Mouse (Mus musculus) heart, embryonic 15.5 days (tissue): ENCODE results near the gene Msl1. TPM values are rescaled to one million over a fixed set of nuclear protein-coding genes. Genes with fewer than 3 reads are reported as not detected.

Source experiments
- ATAC-seq: fragments of 200-750 bp; cut with Nextera tagmentation; replicated peaks from 2 replicates; pipeline ENCODE4 v1.8.0; 2017; ENCODE audit warnings: low read depth, moderate TSS enrichment; ENCODE audit not compliant: insufficient number of reproducible peaks, insufficient read depth, low FRiP score
- H3K27ac ChIP-seq: fragments of 300-500 bp; sonication (generic); 2 replicates; pipeline ENCODE4 v1.5.1; 2015; ENCODE audit warnings: mild to moderate bottlenecking, inconsistent platforms
- H3K27me3 ChIP-seq: fragments of 300-500 bp; sonication (generic); 2 replicates; pipeline ENCODE4 v1.6.1; 2015; ENCODE audit warnings: inconsistent platforms
- H3K36me3 ChIP-seq: fragments of 300-500 bp; sonication (generic); 2 replicates; pipeline ENCODE4 v1.6.1; 2015; ENCODE audit warnings: mild to moderate bottlenecking, inconsistent platforms
- H3K4me1 ChIP-seq: fragments of 300-500 bp; sonication (generic); replicated peaks from 2 replicates; pipeline ENCODE4 v1.6.1; 2015; ENCODE audit warnings: inconsistent platforms
- H3K4me2 ChIP-seq: fragments of 300-500 bp; sonication (generic); 2 replicates; pipeline ENCODE4 v1.6.1; 2015; ENCODE audit warnings: inconsistent platforms, mild to moderate bottlenecking, moderate library complexity
- H3K4me3 ChIP-seq: fragments of 300-500 bp; sonication (generic); 2 replicates; pipeline ENCODE4 v1.5.1; 2015; ENCODE audit warnings: mild to moderate bottlenecking, inconsistent platforms
- H3K9ac ChIP-seq: fragments of 300-500 bp; sonication (generic); 2 replicates; pipeline ENCODE4 v1.6.1; 2015; ENCODE audit warnings: mild to moderate bottlenecking, inconsistent platforms
- H3K9me3 ChIP-seq: fragments of 300-500 bp; sonication (generic); replicated peaks from 2 replicates; pipeline ENCODE4 v1.6.1; 2016; ENCODE audit warnings: inconsistent platforms
- WGBS: fragments of 180-500 bp; shearing (Covaris S2); methylation state at CpG from one replicate; pipeline ENCODE4 v1.1.7; 2015; ENCODE audit warnings: mixed read lengths; 5-methylcytosine and 5-hydroxymethylcytosine counted together
- polyA plus RNA-seq: library from polyadenylated mRNA; unstranded; fragments of >200 nt; fragmentation: Nextera tagmentation; extraction: Ambion mirVana; gene quantifications from 2 replicates; pipeline ENCODE4 v1.2.1, GENCODE M21; 2015

Gene Msl1
- polyA plus RNA-seq, 1 experiment from 2014 or later, result 15.5 TPM

DNA sequence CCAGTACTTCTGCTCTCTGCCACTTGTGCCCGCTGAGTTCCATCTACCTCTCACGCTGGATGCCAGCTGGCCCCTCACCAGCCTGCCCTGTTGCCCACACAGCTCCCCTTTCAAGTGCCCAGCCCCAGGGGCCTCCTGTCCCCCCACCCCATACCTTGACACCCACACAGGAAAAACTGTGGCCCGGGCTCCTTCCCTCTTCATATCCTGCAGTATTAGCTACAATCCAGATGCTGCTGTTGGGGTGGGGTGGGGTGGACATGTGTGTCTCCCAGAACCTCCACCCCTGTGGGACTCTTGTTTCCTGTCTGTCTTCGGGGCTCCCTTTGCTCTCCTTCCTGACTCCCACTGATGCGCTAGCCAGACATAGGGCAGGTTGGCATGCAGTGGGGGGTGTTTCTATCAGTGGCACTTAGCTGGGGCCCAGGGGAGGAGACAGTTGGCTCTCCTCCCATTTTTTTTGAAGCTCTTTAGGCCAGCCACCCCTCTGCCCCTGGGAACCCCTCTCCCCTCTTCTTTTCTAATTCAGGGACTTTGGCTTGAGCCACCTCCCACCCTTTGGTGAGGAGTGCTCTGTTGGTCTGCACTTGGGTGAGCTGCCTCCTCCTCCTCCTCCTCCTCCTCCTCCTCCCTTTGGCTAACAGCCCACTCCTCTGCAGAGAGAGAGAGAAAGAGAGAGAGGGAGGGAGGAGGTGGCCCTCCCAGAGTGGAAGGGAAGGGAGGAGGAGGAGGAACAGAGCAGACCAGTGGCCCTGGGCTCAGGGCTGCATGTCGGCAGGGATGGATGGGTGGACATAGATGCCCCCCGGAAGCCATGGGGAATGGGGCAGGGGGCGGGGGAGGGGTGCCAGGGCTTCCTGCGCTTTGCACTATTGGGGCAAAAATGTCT is 29.7 kb upstream of the Msl1 start:
- H3K27me3 ChIP-seq, result no peaks in the 10 kb centered on the region
- H3K27ac ChIP-seq, result peak overlapping the region; percentile 95
- peak; percentile 21; the same call in 1 of the 2 replicates for ATAC-seq
- peaks cover 59% of the 10 kb centered on the region for H3K36me3 ChIP-seq
- peak overlapping the region; percentile 19; the same call in 1 of the 2 replicates for H3K9ac ChIP-seq
- no peaks in the 10 kb centered on the region for H3K9me3 ChIP-seq
- 35% methylated on average over 9 of the region's 9 CpGs for WGBS
- no peak overlapping the region for H3K4me3 ChIP-seq
- peak overlapping the region; percentile 19; the same call in 1 of the 2 replicates for H3K4me2 ChIP-seq
- peaks cover 76% of the 10 kb centered on the region for H3K4me1 ChIP-seq

DNA sequence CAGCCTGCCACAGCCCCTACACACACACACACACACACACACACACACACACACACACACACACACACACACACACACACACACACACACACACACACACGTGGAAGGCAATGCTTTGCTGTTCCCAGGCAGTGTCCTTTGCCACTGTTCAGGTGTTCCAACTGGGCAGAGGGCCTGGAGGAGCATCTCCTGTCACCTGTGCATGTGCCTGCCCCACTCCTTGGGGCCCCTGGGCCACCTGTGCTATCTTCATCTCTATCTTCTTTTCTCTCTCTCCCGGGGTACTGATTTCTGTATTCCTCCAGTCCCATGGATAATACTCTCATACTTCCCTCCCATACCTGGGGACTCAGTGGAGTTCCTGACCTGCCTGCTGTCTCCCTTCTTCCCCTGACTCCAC is 29.0 kb upstream of the Msl1 start:
- ATAC-seq, result no peak
- Histone ChIP-seq H3K4me3 (no peak overlapping the region), H3K36me3 (peaks cover 57% of the 10 kb centered on the region), H3K9me3 (no peaks in the 10 kb centered on the region), H3K4me1 (peaks cover 83% of the 10 kb centered on the region), H3K9ac (no peak overlapping the region), H3K4me2 (no peak overlapping the region), H3K27me3 (no peaks in the 10 kb centered on the region), H3K27ac (peak overlapping the region; percentile 95)
- WGBS, result 23% methylated on average over 2 of the region's 2 CpGs

DNA sequence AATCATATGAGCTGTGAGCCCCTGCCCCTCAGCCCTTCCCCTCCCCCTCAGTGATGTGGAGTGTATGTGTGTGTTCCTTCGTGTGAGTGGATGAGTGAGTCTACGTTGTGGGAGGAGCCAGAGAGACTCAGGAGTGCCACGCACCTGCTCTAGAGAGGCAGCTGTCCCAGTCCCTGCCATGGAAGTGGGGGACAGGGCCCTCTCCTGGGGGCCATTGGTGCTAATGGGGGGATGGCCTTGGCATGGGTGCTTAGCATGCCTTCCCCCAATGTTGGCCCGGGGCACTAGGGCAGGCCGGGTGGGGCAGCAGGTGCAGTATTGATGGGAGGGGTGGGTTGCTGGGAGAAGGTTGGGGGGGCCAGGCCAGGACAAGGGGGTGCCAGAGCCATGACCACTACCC is 28.5 kb upstream of the Msl1 start:
- Histone ChIP-seq H3K4me2 (peak overlapping the region; percentile 31; the same call in 1 of the 2 replicates), H3K9me3 (no peaks in the 10 kb centered on the region), H3K27ac (peak overlapping the region; percentile 95), H3K27me3 (no peaks in the 10 kb centered on the region), H3K36me3 (peaks cover 55% of the 10 kb centered on the region), H3K4me3 (no peak overlapping the region), H3K4me1 (peaks cover 87% of the 10 kb centered on the region), H3K9ac (no peak overlapping the region)
- ATAC-seq, result 0 out of 2 replicates have a peak, but pooled peaks have one; percentile 3
- 53% methylated on average over 5 of the region's 5 CpGs for WGBS

DNA sequence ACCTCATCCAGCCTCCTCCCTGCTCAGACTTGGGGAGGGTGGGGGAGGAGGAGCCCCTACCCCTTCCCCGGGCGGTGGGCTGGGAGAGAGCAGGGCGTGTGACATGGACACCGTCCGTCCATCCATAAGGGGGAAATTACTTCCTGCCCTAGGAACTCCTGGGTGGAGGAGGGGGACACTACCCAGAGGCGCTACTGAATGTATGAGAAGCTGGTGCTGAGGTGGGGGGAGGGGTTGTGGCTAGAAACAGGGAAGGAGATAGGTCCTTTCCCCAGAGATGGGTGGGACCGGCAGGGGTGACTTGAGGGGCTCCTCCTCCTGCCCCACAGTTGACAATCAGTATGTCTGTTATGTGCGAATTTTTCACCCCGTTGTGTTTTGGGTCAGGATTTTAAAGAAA is 28.0 kb upstream of the Msl1 start:
- Histone ChIP-seq H3K9ac (0 out of 2 replicates have a peak overlapping the region, but pooled peaks have one; percentile 9), H3K4me2 (peak overlapping the region; percentile 61), H3K36me3 (peaks cover 50% of the 10 kb centered on the region), H3K9me3 (no peaks in the 10 kb centered on the region), H3K4me3 (peak overlapping the region; percentile 42; the same call in 1 of the 2 replicates), H3K27ac (peak overlapping the region; percentile 95), H3K4me1 (peaks cover 92% of the 10 kb centered on the region), H3K27me3 (no peaks in the 10 kb centered on the region)
- 17% methylated on average over 9 of the region's 9 CpGs for WGBS
- no peak; the same call in 1 of the 2 replicates for ATAC-seq

DNA sequence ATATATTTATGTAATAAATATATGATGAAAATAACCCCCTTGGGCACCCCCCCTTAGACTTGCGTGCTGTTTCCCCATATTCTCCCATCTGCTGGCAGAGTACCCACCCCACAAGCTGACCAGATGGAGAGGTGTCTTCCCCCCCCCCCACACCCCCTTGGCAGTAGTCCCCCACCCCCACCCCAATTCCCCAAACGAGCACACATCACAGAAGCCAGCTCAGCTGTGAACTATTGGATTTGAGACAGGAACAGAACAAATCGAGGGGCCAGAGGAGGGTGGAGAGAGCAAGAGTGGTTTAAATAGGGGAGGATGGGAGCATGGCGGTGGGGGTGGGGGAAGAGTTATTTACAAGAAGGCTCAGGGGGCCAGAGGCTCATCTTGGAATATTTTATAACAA is 27.6 kb upstream of the Msl1 start:
- H3K36me3 ChIP-seq, result peaks cover 46% of the 10 kb centered on the region
- peak overlapping the region; percentile 53 for H3K9ac ChIP-seq
- peak overlapping the region; percentile 61 for H3K4me2 ChIP-seq
- no peaks in the 10 kb centered on the region for H3K27me3 ChIP-seq
- peak overlapping the region; percentile 42 for H3K4me3 ChIP-seq
- ATAC-seq, result no peak
- no peaks in the 10 kb centered on the region for H3K9me3 ChIP-seq
- H3K4me1 ChIP-seq, result peaks cover 94% of the 10 kb centered on the region
- 13% methylated on average over 4 of the region's 4 CpGs for WGBS
- peak overlapping the region; percentile 95 for H3K27ac ChIP-seq

DNA sequence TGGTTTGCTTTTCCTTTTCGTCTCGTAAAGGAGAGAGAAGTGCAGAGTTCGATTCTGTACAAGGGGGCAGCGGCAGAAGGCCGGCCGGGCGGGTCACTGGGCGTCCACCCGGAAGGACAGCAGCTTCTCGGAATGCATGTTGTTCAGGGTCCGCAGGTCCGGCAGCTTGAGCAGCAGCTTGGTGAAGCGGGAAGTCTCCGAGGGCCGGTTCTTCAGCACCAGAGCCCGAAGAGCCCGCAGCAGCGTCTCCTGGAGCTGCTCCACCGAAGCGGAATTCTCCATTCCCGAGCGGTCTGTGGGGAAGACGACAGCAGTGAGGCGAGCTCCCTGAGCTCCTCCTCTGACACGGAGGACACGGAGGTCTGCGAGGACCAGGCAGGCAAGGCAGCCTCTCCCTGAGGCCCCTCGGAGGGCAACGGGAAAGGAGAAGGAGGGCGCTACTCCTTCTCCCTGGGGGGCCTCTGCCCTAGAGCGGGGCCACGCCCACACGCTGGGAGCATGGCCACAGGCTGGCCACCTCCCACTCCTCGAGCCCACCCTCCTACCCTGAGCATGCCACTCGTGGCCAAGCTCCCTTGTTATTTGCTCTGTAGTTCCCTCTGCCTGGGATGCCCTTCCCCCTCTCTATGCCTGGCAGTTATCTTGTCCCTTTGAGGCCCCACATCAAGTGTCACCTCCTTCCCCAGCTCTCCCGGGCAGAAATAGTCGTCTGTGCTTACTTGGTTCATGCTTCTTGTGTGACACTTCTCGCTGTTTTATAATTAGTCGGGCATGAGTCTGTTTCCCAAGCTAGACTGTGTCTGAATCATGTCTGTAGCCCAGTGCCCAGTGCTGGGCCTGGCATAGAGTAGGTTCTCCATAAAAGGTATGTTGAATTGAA is 26.9 kb upstream of the Msl1 start:
- Histone ChIP-seq H3K9ac (peak overlapping the region; percentile 53), H3K27me3 (no peaks in the 10 kb centered on the region), H3K27ac (peak overlapping the region; percentile 95)

DNA sequence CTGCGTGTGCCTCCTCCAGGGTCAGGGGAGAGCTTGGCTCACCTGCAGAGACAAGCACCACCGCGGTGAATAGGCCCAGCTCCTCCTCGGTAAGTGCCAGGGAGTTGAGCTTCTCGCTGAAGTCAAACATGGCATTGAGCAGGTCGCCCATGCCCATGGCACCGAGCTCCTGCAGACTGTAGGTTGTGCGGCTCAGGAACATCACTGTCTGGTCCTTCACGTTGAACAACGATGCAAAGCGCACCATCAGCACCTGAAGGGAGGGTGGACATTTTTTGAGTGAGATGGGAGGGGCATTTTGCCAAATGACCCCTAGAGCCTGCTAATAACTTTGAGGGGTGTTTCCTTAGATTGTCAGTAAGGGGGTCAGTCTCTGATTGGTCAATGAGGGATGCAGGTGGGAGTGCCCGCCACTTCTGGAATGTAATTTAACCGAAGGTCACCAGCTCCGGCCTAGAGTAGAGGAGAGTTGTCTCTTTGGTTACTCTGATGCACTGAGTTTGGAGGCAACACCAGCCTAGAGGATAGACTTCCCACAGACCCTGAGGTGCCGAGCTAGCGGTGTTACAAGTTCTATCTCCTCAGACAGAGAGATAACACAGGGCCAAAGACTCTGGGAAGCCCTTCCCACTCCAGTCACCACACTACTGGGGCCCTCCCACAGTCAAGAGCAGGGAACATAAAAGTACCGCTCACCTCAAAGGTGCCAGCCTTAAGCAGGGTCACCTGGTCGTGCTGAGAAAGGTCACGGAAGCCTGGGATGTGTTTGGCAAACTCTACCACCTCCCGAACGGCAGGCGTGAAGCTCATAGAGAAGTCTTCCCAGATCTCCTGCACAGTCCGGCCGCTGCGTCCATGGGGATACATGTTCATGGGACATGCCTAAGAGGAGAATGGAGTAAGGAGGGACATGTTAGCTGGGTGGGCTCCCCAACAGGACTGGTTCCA is 26.0 kb upstream of the Msl1 start:
- H3K4me2 ChIP-seq, result peak overlapping the region; percentile 61
- H3K4me3 ChIP-seq, result no peak overlapping the region
- ATAC-seq, result no peak
- peaks cover 97% of the 10 kb centered on the region for H3K4me1 ChIP-seq
- peak overlapping the region; percentile 95 for H3K27ac ChIP-seq
- WGBS, result 64% methylated on average over 25 of the region's 25 CpGs
- no peaks in the 10 kb centered on the region for H3K9me3 ChIP-seq
- peaks cover 30% of the 10 kb centered on the region for H3K36me3 ChIP-seq
- peak overlapping the region; percentile 0; the same call in 1 of the 2 replicates for H3K9ac ChIP-seq
- no peaks in the 10 kb centered on the region for H3K27me3 ChIP-seq

More for the DNA sequence above, 26.9 kb upstream of the Msl1 start:
- Histone ChIP-seq H3K4me3 (peak overlapping the region; percentile 42), H3K4me1 (peaks cover 93% of the 10 kb centered on the region), H3K4me2 (peak overlapping the region; percentile 61), H3K36me3 (peaks cover 39% of the 10 kb centered on the region), H3K9me3 (no peaks in the 10 kb centered on the region)
- WGBS, result 15% methylated on average over 36 of the region's 39 CpGs
- peak; percentile 25 for ATAC-seq

DNA sequence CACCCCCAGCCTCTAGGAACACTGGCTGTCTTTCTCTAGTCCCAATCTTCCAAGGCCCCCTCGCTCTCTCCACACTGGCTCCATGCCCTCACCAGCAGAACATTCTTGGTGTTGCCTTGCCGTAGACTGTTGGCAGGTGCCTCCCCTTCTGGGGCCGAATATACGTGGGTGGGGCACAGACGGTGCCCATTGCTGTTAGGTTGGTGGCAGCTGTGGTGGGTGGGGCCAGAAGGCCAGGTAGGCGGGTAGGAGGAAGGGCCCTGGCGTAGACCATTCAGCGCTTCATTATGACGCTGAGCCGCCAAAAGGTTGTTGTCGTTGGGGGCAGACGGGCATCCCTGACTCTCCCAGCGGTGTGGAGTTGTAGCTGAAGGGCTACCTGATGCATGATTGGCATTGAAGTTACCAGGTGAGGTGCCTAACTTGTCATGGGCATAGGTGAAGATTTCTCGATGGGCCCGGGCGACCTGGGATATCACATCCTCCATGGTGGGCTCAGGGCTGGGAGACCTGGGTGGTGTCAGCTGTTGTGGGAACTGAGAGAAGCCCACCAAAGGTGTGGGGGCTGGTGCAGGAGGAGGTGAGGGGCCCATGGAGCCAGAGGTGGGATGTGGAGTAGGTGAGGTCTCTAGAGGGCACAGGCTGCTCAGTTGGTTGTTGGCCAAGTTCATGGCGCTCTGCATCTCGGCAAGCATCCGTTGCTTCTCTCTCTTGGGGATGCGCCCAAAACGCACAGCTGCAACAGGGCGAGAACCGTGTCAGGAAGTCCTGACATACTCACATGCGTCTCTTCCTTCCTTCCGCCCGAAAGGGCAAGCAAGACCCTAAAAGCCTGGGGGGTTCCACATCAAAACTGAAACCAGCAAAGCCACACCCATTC is 25.0 kb upstream of the Msl1 start:
- Histone ChIP-seq H3K4me3 (no peak overlapping the region), H3K27me3 (no peaks in the 10 kb centered on the region), H3K9ac (peak overlapping the region; percentile 0; the same call in 1 of the 2 replicates), H3K27ac (peak overlapping the region; percentile 95), H3K4me2 (no peak overlapping the region), H3K36me3 (peaks cover 21% of the 10 kb centered on the region), H3K4me1 (peaks cover 96% of the 10 kb centered on the region), H3K9me3 (no peaks in the 10 kb centered on the region)
- 89% methylated on average over 26 of the region's 26 CpGs for WGBS
- ATAC-seq, result no peak

DNA sequence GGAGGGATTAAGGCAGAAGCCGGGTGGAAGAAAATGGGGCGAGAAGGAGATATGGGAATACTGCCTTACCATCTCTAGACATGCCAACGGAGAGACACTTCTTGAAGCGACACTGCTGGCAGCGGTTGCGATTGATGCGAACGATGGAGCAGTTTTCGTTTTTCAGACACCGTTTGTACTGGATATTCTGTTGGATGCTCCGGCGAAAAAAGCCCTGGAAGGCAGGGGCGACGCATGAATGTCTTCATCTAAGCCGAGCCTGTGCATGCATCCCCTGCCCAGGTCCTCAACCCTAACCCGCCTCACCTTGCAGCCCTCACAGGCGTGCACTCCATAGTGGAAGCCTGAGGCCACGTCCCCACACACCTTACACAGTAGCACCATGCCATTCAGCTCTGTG is 24.2 kb upstream of the Msl1 start:
- ATAC-seq, result no peak
- H3K27ac ChIP-seq, result peak overlapping the region; percentile 93
- no peaks in the 10 kb centered on the region for H3K27me3 ChIP-seq
- H3K9ac ChIP-seq, result no peak overlapping the region
- H3K36me3 ChIP-seq, result peaks cover 21% of the 10 kb centered on the region
- H3K4me2 ChIP-seq, result no peak overlapping the region
- peaks cover 95% of the 10 kb centered on the region for H3K4me1 ChIP-seq
- H3K4me3 ChIP-seq, result no peak overlapping the region
- 92% methylated on average over 18 of the region's 18 CpGs for WGBS
- no peaks in the 10 kb centered on the region for H3K9me3 ChIP-seq
